Mouse (Mus musculus): ENCODE data around the gene Zfp62. TPM values are rescaled to one million over a fixed set of nuclear protein-coding genes. Genes with fewer than 3 reads are reported as not detected.

Zfp62 gene
- polyA plus RNA-seq, 1 experiment from 2014 or later: 49.6 TPM

- H3K9me3 ChIP-seq (ENCODE audit: control insufficient read depth, low read length): no peaks in the 10 kb centered on the region
- H3K9ac ChIP-seq (replicated peaks; ENCODE audit: low read depth, low read length): no peak overlapping the region
- H3K4me1 ChIP-seq (ENCODE audit: control insufficient read depth, insufficient read depth, low read length): no peaks in the 10 kb centered on the region
- no peaks in the 10 kb centered on the region for H3K27me3 ChIP-seq (ENCODE audit: control insufficient read depth, insufficient read depth, low read length)
- H3K4me2 ChIP-seq (ENCODE audit: low read depth, low read length): no peak overlapping the region
- no peak for ATAC-seq (ENCODE audit: low read depth)
- WGBS: 95% methylated on average over 14 of the region's 14 CpGs
- no peak overlapping the region for H3K4me3 ChIP-seq (ENCODE audit: low read depth, low read length)
- H3K36me3 ChIP-seq (ENCODE audit: control insufficient read depth, insufficient read depth, low read length): no peaks in the 10 kb centered on the region; the same call in 1 of the 2 replicates
- H3K27ac ChIP-seq (ENCODE audit: low read depth, low read length): no peak overlapping the region
Measured at GRCm38 (mm10) chr11:49261313-49261855, 58.3 kb downstream of the Zfp62 start.

DNA sequence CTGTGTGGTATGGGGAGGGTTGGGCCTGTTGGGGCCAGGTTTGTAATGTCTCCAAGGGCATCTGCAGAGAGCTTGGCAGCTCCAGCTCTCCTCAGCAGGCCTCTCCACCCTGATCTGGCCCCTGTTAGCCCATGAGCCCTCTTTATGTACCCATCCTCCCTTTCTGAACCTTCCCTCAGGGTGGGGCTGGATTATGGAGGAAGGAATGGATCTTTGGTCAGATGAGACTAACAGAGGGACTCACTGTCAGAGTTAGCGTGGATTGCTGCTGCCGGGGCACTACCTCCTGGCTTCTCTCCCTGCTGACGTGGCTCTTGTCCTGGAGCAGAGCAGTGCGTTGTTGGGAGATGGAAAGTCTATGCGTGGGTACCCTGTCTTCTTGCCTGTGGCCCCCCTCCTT is 59.2 kb downstream of the Zfp62 start:
- H3K4me2 ChIP-seq (ENCODE audit: low read depth, low read length): no peak overlapping the region
- no peaks in the 10 kb centered on the region for H3K9me3 ChIP-seq (ENCODE audit: control insufficient read depth, low read length)
- H3K4me3 ChIP-seq (ENCODE audit: low read depth, low read length): no peak overlapping the region
- 96% methylated on average over 5 of the region's 5 CpGs for WGBS
- no peaks in the 10 kb centered on the region for H3K27me3 ChIP-seq (ENCODE audit: control insufficient read depth, insufficient read depth, low read length)
- H3K36me3 ChIP-seq (ENCODE audit: control insufficient read depth, insufficient read depth, low read length): no peaks in the 10 kb centered on the region; the same call in 1 of the 2 replicates
- no peak for ATAC-seq (ENCODE audit: low read depth)
- no peak overlapping the region for H3K27ac ChIP-seq (ENCODE audit: low read depth, low read length)
- H3K4me1 ChIP-seq (ENCODE audit: control insufficient read depth, insufficient read depth, low read length): no peaks in the 10 kb centered on the region
- H3K9ac ChIP-seq (replicated peaks; ENCODE audit: low read depth, low read length): no peak overlapping the region

- H3K4me1 ChIP-seq (ENCODE audit: control insufficient read depth, insufficient read depth, low read length): no peaks in the 10 kb centered on the region
- no peaks in the 10 kb centered on the region for H3K27me3 ChIP-seq (ENCODE audit: control insufficient read depth, insufficient read depth, low read length)
- H3K9ac ChIP-seq (replicated peaks; ENCODE audit: low read depth, low read length): no peak overlapping the region
- ATAC-seq (ENCODE audit: low read depth): no peak
- WGBS: 95% methylated on average over 6 of the region's 6 CpGs
- no peak overlapping the region for H3K4me2 ChIP-seq (ENCODE audit: low read depth, low read length)
- H3K27ac ChIP-seq (ENCODE audit: low read depth, low read length): no peak overlapping the region
- H3K36me3 ChIP-seq (ENCODE audit: control insufficient read depth, insufficient read depth, low read length): no peaks in the 10 kb centered on the region; the same call in 1 of the 2 replicates
- H3K4me3 ChIP-seq (ENCODE audit: low read depth, low read length): no peak overlapping the region
- H3K9me3 ChIP-seq (ENCODE audit: control insufficient read depth, low read length): no peaks in the 10 kb centered on the region
Measured at GRCm38 (mm10) chr11:49263149-49263548, 60.1 kb downstream of the Zfp62 start.

GRCm38 (mm10) chr11:49264081-49264480 is 61.0 kb downstream of the Zfp62 start:
- Histone ChIP-seq H3K27ac (ENCODE audit: low read depth, low read length) (no peak overlapping the region), H3K4me1 (ENCODE audit: control insufficient read depth, insufficient read depth, low read length) (no peaks in the 10 kb centered on the region), H3K4me2 (ENCODE audit: low read depth, low read length) (no peak overlapping the region), H3K9me3 (ENCODE audit: control insufficient read depth, low read length) (no peaks in the 10 kb centered on the region), H3K9ac (replicated peaks; ENCODE audit: low read depth, low read length) (no peak overlapping the region), H3K4me3 (ENCODE audit: low read depth, low read length) (no peak overlapping the region), H3K27me3 (ENCODE audit: control insufficient read depth, insufficient read depth, low read length) (no peaks in the 10 kb centered on the region), H3K36me3 (ENCODE audit: control insufficient read depth, insufficient read depth, low read length) (no peaks in the 10 kb centered on the region; the same call in 1 of the 2 replicates)
- ATAC-seq (ENCODE audit: low read depth): no peak
- 92% methylated on average over 7 of the region's 7 CpGs for WGBS

DNA sequence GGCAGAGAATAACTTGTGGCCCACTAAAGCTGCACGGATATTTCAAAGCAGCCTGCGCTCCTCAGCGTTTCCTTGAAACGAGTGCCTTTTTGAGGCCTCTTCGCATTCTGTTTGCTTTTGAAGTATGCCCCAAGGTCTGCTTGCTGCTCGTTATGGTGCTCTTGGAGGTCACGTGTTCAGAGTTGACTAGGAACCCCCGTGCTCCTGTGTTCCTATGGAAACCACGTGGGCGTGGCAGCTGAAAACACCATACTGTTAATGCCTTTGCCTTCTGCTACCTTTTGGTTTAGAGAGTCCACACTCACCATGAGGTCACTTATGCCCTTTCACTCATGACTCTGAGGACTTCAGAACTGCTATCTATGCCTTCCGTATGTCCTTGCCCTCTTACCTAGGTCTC is 61.5 kb downstream of the Zfp62 start:
- Histone ChIP-seq H3K4me1 (ENCODE audit: control insufficient read depth, insufficient read depth, low read length) (no peaks in the 10 kb centered on the region), H3K27me3 (ENCODE audit: control insufficient read depth, insufficient read depth, low read length) (no peaks in the 10 kb centered on the region), H3K27ac (ENCODE audit: low read depth, low read length) (no peak overlapping the region), H3K36me3 (ENCODE audit: control insufficient read depth, insufficient read depth, low read length) (no peaks in the 10 kb centered on the region; the same call in 1 of the 2 replicates), H3K4me2 (ENCODE audit: low read depth, low read length) (no peak overlapping the region), H3K9ac (replicated peaks; ENCODE audit: low read depth, low read length) (no peak overlapping the region), H3K4me3 (ENCODE audit: low read depth, low read length) (no peak overlapping the region), H3K9me3 (ENCODE audit: control insufficient read depth, low read length) (no peaks in the 10 kb centered on the region)
- ATAC-seq (ENCODE audit: low read depth): no peak
- WGBS: 83% methylated on average over 11 of the region's 11 CpGs

GRCm38 (mm10) chr11:49265101-49265500 is 62.0 kb downstream of the Zfp62 start:
- no peaks in the 10 kb centered on the region for H3K9me3 ChIP-seq (ENCODE audit: control insufficient read depth, low read length)
- H3K27ac ChIP-seq (ENCODE audit: low read depth, low read length): no peak overlapping the region
- H3K9ac ChIP-seq (replicated peaks; ENCODE audit: low read depth, low read length): no peak overlapping the region
- H3K27me3 ChIP-seq (ENCODE audit: control insufficient read depth, insufficient read depth, low read length): no peaks in the 10 kb centered on the region
- 81% methylated on average over 8 of the region's 8 CpGs for WGBS
- no peak overlapping the region for H3K4me2 ChIP-seq (ENCODE audit: low read depth, low read length)
- no peak for ATAC-seq (ENCODE audit: low read depth)
- H3K4me1 ChIP-seq (ENCODE audit: control insufficient read depth, insufficient read depth, low read length): no peaks in the 10 kb centered on the region
- H3K4me3 ChIP-seq (ENCODE audit: low read depth, low read length): no peak overlapping the region
- H3K36me3 ChIP-seq (ENCODE audit: control insufficient read depth, insufficient read depth, low read length): no peaks in the 10 kb centered on the region; the same call in 1 of the 2 replicates

DNA sequence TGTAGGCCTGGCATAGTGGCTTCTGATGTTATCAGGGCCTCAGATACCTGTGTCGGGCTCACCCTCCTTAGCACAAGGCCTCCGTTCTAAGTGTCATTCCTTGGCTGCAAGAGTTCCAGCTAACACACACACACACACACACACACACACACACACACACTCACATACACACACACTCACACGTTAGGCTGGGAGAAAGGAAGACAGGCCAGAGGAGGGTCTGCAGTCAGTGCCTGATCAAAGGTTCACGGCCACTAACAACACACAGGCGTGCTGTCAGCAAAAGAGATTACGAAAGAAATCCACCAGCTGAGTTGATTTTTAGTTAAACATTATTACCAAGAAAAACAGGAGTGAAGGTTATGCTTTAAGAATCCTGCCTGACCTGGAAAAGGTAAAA is 63.6 kb downstream of the Zfp62 start:
- no peak overlapping the region for H3K9ac ChIP-seq (replicated peaks; ENCODE audit: low read depth, low read length)
- ATAC-seq (ENCODE audit: low read depth): no peak
- H3K36me3 ChIP-seq (ENCODE audit: control insufficient read depth, insufficient read depth, low read length): no peaks in the 10 kb centered on the region; the same call in 1 of the 2 replicates
- 94% methylated on average over 6 of the region's 6 CpGs for WGBS
- H3K4me1 ChIP-seq (ENCODE audit: control insufficient read depth, insufficient read depth, low read length): no peaks in the 10 kb centered on the region
- H3K4me3 ChIP-seq (ENCODE audit: low read depth, low read length): no peak overlapping the region
- H3K27me3 ChIP-seq (ENCODE audit: control insufficient read depth, insufficient read depth, low read length): no peaks in the 10 kb centered on the region
- no peak overlapping the region for H3K4me2 ChIP-seq (ENCODE audit: low read depth, low read length)
- no peaks in the 10 kb centered on the region for H3K9me3 ChIP-seq (ENCODE audit: control insufficient read depth, low read length)
- no peak overlapping the region for H3K27ac ChIP-seq (ENCODE audit: low read depth, low read length)

DNA sequence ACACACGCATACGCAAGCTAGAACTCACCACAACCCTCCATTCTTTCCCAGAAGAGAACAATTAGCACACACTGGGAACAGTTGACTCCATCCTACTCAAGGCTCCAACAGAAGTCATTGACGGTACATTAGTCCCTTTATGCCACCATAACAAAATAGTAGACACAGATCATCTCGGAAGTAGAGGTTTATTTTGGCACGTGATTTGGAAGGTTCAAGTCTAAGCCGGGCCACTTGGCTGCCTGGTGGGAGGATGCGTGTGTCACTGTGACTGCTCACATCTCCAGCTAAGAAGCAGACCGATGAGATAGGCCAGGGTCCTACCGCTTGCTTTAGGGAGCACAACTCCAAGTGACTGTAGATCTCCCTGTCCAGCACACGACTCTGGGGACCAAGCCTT is 64.2 kb downstream of the Zfp62 start:
- Histone ChIP-seq H3K27me3 (ENCODE audit: control insufficient read depth, insufficient read depth, low read length) (no peaks in the 10 kb centered on the region), H3K9ac (replicated peaks; ENCODE audit: low read depth, low read length) (no peak overlapping the region), H3K27ac (ENCODE audit: low read depth, low read length) (no peak overlapping the region), H3K36me3 (ENCODE audit: control insufficient read depth, insufficient read depth, low read length) (no peaks in the 10 kb centered on the region), H3K4me2 (ENCODE audit: low read depth, low read length) (no peak overlapping the region), H3K9me3 (ENCODE audit: control insufficient read depth, low read length) (no peaks in the 10 kb centered on the region), H3K4me1 (ENCODE audit: control insufficient read depth, insufficient read depth, low read length) (no peaks in the 10 kb centered on the region), H3K4me3 (ENCODE audit: low read depth, low read length) (no peak overlapping the region)
- ATAC-seq (ENCODE audit: low read depth): no peak
- WGBS: 82% methylated on average over 10 of the region's 10 CpGs

- WGBS: 78% methylated on average over 15 of the region's 15 CpGs
- no peaks in the 10 kb centered on the region for H3K27me3 ChIP-seq (ENCODE audit: control insufficient read depth, insufficient read depth, low read length)
- no peaks in the 10 kb centered on the region for H3K9me3 ChIP-seq (ENCODE audit: control insufficient read depth, low read length)
- no peaks in the 10 kb centered on the region for H3K4me1 ChIP-seq (ENCODE audit: control insufficient read depth, insufficient read depth, low read length)
- H3K9ac ChIP-seq (replicated peaks; ENCODE audit: low read depth, low read length): no peak overlapping the region
- ATAC-seq (ENCODE audit: low read depth): no peak
- no peak overlapping the region for H3K4me2 ChIP-seq (ENCODE audit: low read depth, low read length)
- no peak overlapping the region for H3K27ac ChIP-seq (ENCODE audit: low read depth, low read length)
- H3K36me3 ChIP-seq (ENCODE audit: control insufficient read depth, insufficient read depth, low read length): no peaks in the 10 kb centered on the region
- H3K4me3 ChIP-seq (ENCODE audit: low read depth, low read length): no peak overlapping the region
Measured at GRCm38 (mm10) chr11:49267970-49268579, 65.0 kb downstream of the Zfp62 start.

Measured in neural tube, embryonic 14.5 days (tissue).